Mouse (Mus musculus) heart, postnatal 25 days (tissue): Measurements from ENCODE around the gene Speer4a. TPM values are rescaled to one million over a fixed set of nuclear protein-coding genes. Genes with fewer than 3 reads are reported as not detected.
"Not testable (repeated sequence)": the region's sequence is repeated elsewhere in the genome, so short reads cannot be mapped to it uniquely, and the experiment has no call there.

ENCODE experiments used
- DNase-seq: peaks from one replicate; pipeline ENCODE4 v3.0.0; 2022; ENCODE audit warnings: low spot score
- intact Hi-C: fragments of 180-260 bp; cut with DNase I; formaldehyde crosslinking; loops from one replicate; pipeline ENCODE4 v1.15.1; 2025
- total RNA-seq, 2 experiments: library from RNA; stranded (reverse); gene quantifications; 2 replicates each; pipeline ENCODE4 v1.2.3; 2021

Speer4a gene
- total RNA-seq: not detected

- DNase-seq, intact Hi-C loops: not testable (repeated sequence)
These were observed at the start of gene Speer4a for GRCm38 (mm10) chr5:26039458-26039857. TSS of gene Speer4a (minus strand) at chr5:26039558.

- DNase-seq: not testable (repeated sequence)
These were observed 39.7 kb upstream of the Speer4a start for GRCm38 (mm10) chr5:26079023-26079422.

DNA sequence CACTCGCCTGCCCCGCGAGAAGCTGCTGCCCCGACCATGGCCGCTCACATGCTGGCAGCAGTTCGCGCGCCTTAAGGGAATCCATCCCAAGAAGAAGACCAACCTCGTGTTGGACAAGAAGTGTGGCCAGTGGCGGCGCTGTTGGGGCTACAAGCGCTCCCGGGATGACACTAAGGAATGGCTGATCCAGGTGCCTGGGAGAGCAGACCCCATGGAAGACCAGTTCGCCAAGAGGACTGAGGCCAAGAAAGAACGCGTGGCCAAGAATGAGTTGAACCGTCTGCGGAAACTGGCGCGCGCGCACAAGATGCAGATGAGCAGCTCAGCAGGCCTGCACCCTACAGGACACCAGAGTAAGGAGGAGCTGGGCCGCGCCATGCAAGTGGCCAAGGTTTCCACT lies 31.4 kb upstream of the Speer4a start:
- intact Hi-C loops: no loop called here
- DNase-seq: no peak

More at GRCm38 (mm10) chr5:26079023-26079422, 39.7 kb upstream of the Speer4a start:
- intact Hi-C loops: not testable (repeated sequence)

DNA sequence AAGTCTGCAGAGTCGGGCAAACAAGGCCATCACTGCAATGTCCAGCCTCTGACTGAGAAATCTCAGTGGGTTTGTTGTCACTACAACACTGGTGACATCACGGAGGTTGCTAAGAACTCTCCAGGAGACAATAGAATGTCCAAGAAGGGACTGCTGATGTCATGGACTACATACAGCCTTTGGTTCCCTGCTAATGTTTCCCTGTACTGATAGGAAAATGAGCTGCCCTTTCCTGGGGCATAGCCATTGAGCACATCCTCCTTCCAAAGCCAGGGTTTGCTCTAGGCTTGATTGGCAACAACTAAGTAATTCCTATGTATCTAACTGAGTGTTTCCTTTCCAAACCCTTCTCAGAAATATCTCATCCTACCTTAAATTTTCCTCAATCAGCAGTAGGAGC lies 19.1 kb upstream of the Speer4a start, which contains the start of gene Gm7347:
Gene Gm7347 (minus strand): TSS at position 101 of the 400 bp plus-strand sequence.
- DNase-seq, intact Hi-C loops: not testable (repeated sequence)

GRCm38 (mm10) chr5:26022816-26023215 lies 16.5 kb downstream of the Speer4a start, which contains the start of gene Gm5862:
TSS of gene Gm5862 (minus strand) at chr5:26022916.
- DNase-seq, intact Hi-C loops: not testable (repeated sequence)

GRCm38 (mm10) chr5:26007697-26008096 lies 31.7 kb downstream of the Speer4a start:
- DNase-seq, intact Hi-C loops: not testable (repeated sequence)

DNA sequence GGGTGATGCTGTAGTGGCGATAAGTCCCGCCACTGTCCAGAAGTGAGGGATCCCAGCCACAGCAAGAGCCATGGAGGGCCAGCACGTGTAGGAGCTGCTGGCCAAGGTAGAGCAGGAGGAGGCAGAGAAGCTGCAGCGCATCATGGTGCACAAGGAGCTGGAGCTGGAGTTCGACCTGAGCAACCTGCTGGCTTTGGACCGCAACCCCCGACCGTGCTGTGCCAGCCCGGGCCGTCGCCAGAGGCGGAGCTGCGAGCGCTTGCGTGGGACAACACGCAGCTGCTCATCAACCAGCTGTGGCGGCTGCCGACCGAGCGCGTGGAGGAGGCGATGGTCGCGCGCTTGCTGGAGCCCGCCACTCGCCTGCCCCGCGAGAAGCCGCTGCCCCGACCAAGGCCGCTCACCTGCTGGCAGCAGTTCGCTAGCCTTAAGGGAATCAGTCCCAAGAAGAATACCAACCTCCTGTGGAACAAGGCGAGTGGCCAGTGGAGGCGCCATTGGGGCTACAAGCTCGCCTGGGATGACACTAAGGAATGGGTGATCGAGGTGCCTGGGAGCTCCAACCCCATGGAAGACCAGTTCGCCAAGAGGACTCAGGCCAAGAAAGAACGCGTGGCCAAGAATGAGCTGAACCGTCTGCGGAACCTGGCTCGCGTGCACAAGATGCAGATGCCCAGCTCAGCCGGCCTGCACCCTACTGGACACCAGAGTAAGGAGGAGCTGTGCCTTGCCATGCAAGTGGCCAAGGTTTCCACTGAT lies 32.2 kb downstream of the Speer4a start:
- DNase-seq: peak; percentile 2
- intact Hi-C loops: not testable (repeated sequence)

DNA sequence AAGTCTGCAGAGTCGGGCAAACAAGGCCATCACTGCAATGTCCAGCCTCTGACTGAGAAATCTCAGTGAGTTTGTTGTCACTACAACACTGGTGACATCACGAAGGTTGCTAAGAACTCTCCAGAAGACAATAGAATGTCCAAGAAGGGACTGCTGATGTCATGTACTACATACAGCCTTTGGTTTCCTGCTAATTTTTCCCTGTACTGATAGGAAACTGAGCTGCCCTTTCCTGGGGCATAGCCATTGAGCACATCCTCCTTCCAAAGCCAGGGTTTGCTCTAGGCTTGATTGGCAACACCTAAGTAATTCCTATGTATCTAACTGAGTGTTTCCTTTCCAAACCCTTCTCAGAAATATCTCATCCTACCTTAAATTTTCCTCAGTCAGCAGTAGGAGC lies 34.7 kb downstream of the Speer4a start, which contains the start of gene Gm1979:
Gene Gm1979 (minus strand): TSS at position 101 of the 400 bp plus-strand sequence.
- DNase-seq, intact Hi-C loops: not testable (repeated sequence)

- intact Hi-C loops, DNase-seq: not testable (repeated sequence)
These were observed 50.8 kb downstream of the Speer4a start, which contains the start of gene Gm21698 for GRCm38 (mm10) chr5:25988550-25988949. TSS of gene Gm21698 (minus strand) at chr5:25988650.

Other genes with a start within 250 kb of the Speer4a start
- not detected for gene Gm21663, start 97.2 kb downstream of the Speer4a start, total RNA-seq
- gene Gm21671, start 85.1 kb downstream of the Speer4a start, total RNA-seq: not detected
- not detected for gene Gm21680, start 66.9 kb downstream of the Speer4a start, total RNA-seq
- not detected for gene Gm21698, start 50.9 kb downstream of the Speer4a start, total RNA-seq
- gene Gm1979, start 34.8 kb downstream of the Speer4a start, total RNA-seq: not detected
- gene Gm5862, start 16.6 kb downstream of the Speer4a start, total RNA-seq: not detected
- not detected for gene Gm7347, start 19.0 kb upstream of the Speer4a start, total RNA-seq
- gene Gm10471, start 49.7 kb upstream of the Speer4a start, total RNA-seq: not detected
- not detected for gene 5031410I06Rik, start 65.8 kb upstream of the Speer4a start, total RNA-seq
- gene Gm10220, start 81.9 kb upstream of the Speer4a start, total RNA-seq: not detected
- gene Gm7361, start 218.1 kb upstream of the Speer4a start, total RNA-seq: not detected